Mouse (Mus musculus): ENCODE measurements around the gene Tlr13. TPM values are rescaled to one million over a fixed set of nuclear protein-coding genes. Genes with fewer than 3 reads are reported as not detected.
A peak's percentile ranks its signal among the peaks of the same experiment; 100 is the strongest.
"Not testable (repeated sequence)": the region's sequence is repeated elsewhere in the genome, so short reads cannot be mapped to it uniquely, and the experiment has no call there.

The Tlr13 gene
- polyA plus RNA-seq, 1 experiment from 2014 or later, result 0.31 TPM

DNA sequence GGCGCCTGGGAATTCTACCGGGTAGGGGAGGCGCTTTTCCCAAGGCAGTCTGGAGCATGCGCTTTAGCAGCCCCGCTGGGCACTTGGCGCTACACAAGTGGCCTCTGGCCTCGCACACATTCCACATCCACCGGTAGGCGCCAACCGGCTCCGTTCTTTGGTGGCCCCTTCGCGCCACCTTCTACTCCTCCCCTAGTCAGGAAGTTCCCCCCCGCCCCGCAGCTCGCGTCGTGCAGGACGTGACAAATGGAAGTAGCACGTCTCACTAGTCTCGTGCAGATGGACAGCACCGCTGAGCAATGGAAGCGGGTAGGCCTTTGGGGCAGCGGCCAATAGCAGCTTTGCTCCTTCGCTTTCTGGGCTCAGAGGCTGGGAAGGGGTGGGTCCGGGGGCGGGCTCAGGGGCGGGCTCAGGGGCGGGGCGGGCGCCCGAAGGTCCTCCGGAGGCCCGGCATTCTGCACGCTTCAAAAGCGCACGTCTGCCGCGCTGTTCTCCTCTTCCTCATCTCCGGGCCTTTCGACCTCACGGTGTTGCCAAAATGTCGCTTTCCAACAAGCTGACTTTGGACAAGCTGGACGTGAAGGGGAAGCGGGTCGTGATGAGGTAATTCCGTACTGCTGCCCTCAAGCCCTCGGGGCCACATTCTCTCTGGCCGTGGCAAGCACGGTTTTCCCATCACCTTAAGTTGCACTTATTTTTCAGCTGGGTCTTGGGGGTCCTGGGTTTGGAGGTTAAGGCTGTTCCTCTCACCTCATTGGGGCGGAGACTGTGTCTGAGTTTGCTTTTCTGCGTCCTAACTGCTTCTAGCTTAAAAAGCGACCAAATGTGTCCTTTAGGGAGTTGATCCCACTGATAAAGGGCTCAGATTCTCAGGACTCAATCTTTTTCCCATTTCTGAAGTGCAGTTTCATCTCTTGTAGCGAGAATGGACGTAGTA is 44.0 kb downstream of the Tlr13 start, which contains the start of gene Pgk1:
Gene Pgk1 (plus strand): TSS at position 388 of the 937 bp plus-strand sequence.
- Histone ChIP-seq H3K27me3 (peaks cover 8% of the 10 kb centered on the region; the same call in 1 of the 2 replicates), H3K4me1 (replicated peaks) (peaks cover 13% of the 10 kb centered on the region), H3K9me3 (no peaks in the 10 kb centered on the region), H3K27ac (peak within 1 kb of the TSS; percentile 94), H3K36me3 (peaks cover 2% of the 10 kb centered on the region; the same call in 1 of the 2 replicates), H3K4me3 (replicated peaks) (peak within 1 kb of the TSS; percentile 55), H3K9ac (replicated peaks) (peak within 1 kb of the TSS; percentile 67), H3K4me2 (peak within 1 kb of the TSS; percentile 63)
- ATAC-seq (ENCODE audit: insufficient number of reproducible peaks, insufficient read depth, low FRiP score, low TSS enrichment, low read depth), result peak; percentile 97
- WGBS, result 15% methylated on average over 51 of the region's 55 CpGs

DNA sequence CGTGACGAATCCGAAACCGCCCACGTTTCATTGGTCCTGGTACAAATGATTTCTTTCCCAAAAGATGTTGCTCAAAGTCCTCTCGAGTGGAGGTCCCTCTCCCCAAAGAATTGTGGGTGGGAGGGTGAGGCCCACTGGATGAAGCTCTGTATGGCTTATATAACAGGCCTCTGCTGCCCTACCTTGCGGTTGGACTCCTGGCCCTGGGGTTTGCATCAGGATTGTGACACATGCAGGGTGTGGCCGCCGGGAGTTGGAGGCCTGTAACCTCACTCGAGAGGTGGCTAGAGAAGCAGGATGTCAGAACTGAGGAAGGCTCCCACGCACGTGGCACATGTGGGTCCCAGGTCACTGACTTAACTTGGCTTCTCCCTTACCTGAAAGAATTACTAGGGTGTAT is 44.7 kb downstream of the Tlr13 start:
- H3K9me3 ChIP-seq, result no peaks in the 10 kb centered on the region
- H3K9ac ChIP-seq (replicated peaks), result peak overlapping the region; percentile 67
- peak overlapping the region; percentile 63 for H3K4me2 ChIP-seq
- H3K27me3 ChIP-seq, result peaks cover 8% of the 10 kb centered on the region; the same call in 1 of the 2 replicates
- no peak for ATAC-seq (ENCODE audit: insufficient number of reproducible peaks, insufficient read depth, low FRiP score, low TSS enrichment, low read depth)
- H3K36me3 ChIP-seq, result peaks cover 8% of the 10 kb centered on the region; the same call in 1 of the 2 replicates
- H3K27ac ChIP-seq, result peak overlapping the region; percentile 77; the same call in 1 of the 2 replicates
- H3K4me3 ChIP-seq (replicated peaks), result peak overlapping the region; percentile 55
- H3K4me1 ChIP-seq (replicated peaks), result peaks cover 13% of the 10 kb centered on the region
- 25% methylated on average over 12 of the region's 12 CpGs for WGBS

- Histone ChIP-seq H3K27me3 (peaks cover 8% of the 10 kb centered on the region; the same call in 1 of the 2 replicates), H3K9ac (replicated peaks) (no peak overlapping the region), H3K4me3 (replicated peaks) (peak overlapping the region; percentile 55), H3K36me3 (peaks cover 18% of the 10 kb centered on the region; the same call in 1 of the 2 replicates), H3K4me2 (peak overlapping the region; percentile 63), H3K9me3 (no peaks in the 10 kb centered on the region), H3K4me1 (replicated peaks) (peaks cover 13% of the 10 kb centered on the region), H3K27ac (no peak overlapping the region)
- WGBS, result 53% methylated on average over 5 of the region's 5 CpGs
- no peak for ATAC-seq (ENCODE audit: insufficient number of reproducible peaks, insufficient read depth, low FRiP score, low TSS enrichment, low read depth)
Observed at GRCm38 (mm10) chrX:106189356-106189755, 46.4 kb downstream of the Tlr13 start.

GRCm38 (mm10) chrX:106190091-106190490 is 47.1 kb downstream of the Tlr13 start:
- H3K4me1 ChIP-seq (replicated peaks), result peaks cover 13% of the 10 kb centered on the region
- no peak overlapping the region for H3K27ac ChIP-seq
- peak overlapping the region; percentile 55; the same call in 1 of the 2 replicates for H3K4me3 ChIP-seq (replicated peaks)
- no peak for ATAC-seq (ENCODE audit: insufficient number of reproducible peaks, insufficient read depth, low FRiP score, low TSS enrichment, low read depth)
- H3K36me3 ChIP-seq, result peaks cover 21% of the 10 kb centered on the region; the same call in 1 of the 2 replicates
- peak overlapping the region; percentile 63 for H3K4me2 ChIP-seq
- WGBS, result 52% methylated on average over 4 of the region's 4 CpGs
- no peaks in the 10 kb centered on the region for H3K9me3 ChIP-seq
- H3K9ac ChIP-seq (replicated peaks), result no peak overlapping the region
- H3K27me3 ChIP-seq, result peaks cover 8% of the 10 kb centered on the region; the same call in 1 of the 2 replicates

DNA sequence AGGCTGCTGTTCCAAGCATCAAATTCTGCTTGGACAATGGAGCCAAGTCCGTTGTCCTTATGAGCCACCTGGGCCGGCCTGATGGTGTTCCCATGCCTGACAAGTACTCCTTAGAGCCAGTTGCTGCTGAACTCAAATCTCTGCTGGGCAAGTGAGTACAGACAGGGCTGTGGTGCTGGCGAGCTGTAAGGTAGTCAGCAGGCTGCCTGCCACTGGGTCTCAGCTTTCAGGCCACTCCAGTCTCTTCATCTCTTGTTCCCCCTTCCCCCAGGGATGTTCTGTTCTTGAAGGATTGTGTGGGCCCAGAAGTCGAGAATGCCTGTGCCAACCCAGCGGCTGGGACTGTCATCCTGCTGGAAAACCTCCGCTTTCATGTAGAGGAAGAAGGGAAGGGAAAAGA is 51.4 kb downstream of the Tlr13 start:
- not testable (repeated sequence) for H3K9ac ChIP-seq (replicated peaks); H3K4me1 ChIP-seq (replicated peaks); ATAC-seq (ENCODE audit: insufficient number of reproducible peaks, insufficient read depth, low FRiP score, low TSS enrichment, low read depth); H3K4me2 ChIP-seq; H3K9me3 ChIP-seq; H3K4me3 ChIP-seq (replicated peaks); H3K27me3 ChIP-seq; H3K27ac ChIP-seq
- WGBS, result 76% methylated on average over 6 of the region's 6 CpGs
- H3K36me3 ChIP-seq, result peaks cover 58% of the 10 kb centered on the region

DNA sequence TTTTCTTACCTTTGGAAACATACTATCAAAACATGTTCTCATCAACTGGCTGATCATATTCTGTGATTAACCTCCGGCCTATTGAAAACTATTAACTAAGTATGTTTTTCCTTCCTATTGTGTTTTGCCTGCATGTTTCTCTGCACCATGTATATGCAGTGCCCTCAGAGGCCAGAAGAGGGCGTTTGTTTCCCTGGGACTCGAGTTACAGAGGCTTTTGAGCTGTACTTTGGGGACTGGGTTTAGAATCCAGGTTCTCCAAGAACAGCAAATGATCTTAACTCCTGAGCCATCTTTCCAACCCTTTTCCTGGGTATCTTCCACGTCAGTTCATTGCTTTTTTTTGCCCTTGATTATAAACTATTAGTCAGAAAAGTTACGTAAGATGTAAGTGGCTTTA is 54.3 kb downstream of the Tlr13 start:
- Histone ChIP-seq H3K4me1 (replicated peaks) (no peaks in the 10 kb centered on the region), H3K9ac (replicated peaks) (no peak overlapping the region), H3K36me3 (peaks cover 78% of the 10 kb centered on the region), H3K9me3 (no peaks in the 10 kb centered on the region), H3K4me3 (replicated peaks) (no peak overlapping the region), H3K4me2 (no peak overlapping the region), H3K27ac (no peak overlapping the region), H3K27me3 (no peaks in the 10 kb centered on the region)
- 70% methylated on average over 5 of the region's 5 CpGs for WGBS
- no peak for ATAC-seq (ENCODE audit: insufficient number of reproducible peaks, insufficient read depth, low FRiP score, low TSS enrichment, low read depth)

DNA sequence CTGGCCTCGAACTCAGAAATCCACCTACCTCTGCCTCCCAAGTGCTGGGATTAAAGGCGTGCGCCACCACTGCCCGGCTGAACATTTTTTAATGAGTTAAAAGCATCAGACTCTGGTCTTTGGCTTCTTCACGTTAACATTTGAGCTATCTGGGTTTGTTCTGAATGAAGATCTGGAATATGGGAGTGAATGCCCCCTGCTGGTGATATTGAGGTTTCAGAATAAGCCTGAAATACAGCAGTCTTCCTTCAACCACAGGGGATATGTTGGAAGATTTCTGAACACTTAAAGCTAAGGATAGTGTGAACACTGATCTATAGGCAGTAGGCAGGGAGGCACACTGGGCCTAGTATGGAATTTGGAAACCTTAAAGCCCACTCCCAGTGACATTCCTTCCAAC is 55.9 kb downstream of the Tlr13 start:
- Histone ChIP-seq H3K36me3 (peaks cover 78% of the 10 kb centered on the region), H3K4me3 (replicated peaks) (no peak overlapping the region), H3K4me2 (no peak overlapping the region), H3K9ac (replicated peaks) (no peak overlapping the region), H3K4me1 (replicated peaks) (no peaks in the 10 kb centered on the region), H3K27ac (no peak overlapping the region), H3K9me3 (no peaks in the 10 kb centered on the region), H3K27me3 (no peaks in the 10 kb centered on the region)
- no peak for ATAC-seq (ENCODE audit: insufficient number of reproducible peaks, insufficient read depth, low FRiP score, low TSS enrichment, low read depth)
- 87% methylated on average over 5 of the region's 5 CpGs for WGBS

- no peaks in the 10 kb centered on the region for H3K27me3 ChIP-seq
- H3K4me2 ChIP-seq, result no peak overlapping the region
- no peak overlapping the region for H3K4me3 ChIP-seq (replicated peaks)
- no peak overlapping the region for H3K27ac ChIP-seq
- H3K9me3 ChIP-seq, result no peaks in the 10 kb centered on the region
- H3K4me1 ChIP-seq (replicated peaks), result no peaks in the 10 kb centered on the region
- ATAC-seq (ENCODE audit: insufficient number of reproducible peaks, insufficient read depth, low FRiP score, low TSS enrichment, low read depth), result no peak
- no peaks in the 10 kb centered on the region for H3K36me3 ChIP-seq
- no peak overlapping the region for H3K9ac ChIP-seq (replicated peaks)
- 88% methylated on average over 2 of the region's 2 CpGs for WGBS
Observed at GRCm38 (mm10) chrX:106209100-106209499, 66.1 kb downstream of the Tlr13 start.

Other genes starting within 250 kb of the Tlr13 start
- 252 and 261 TPM in 2 replicates for gene Atrx, start 213.8 kb upstream of the Tlr13 start, polyA plus RNA-seq (2016; fragmentation: Nextera tagmentation; extraction: Ambion mirVana)
- gene Magt1, start 131.3 kb upstream of the Tlr13 start, polyA plus RNA-seq (2016; fragmentation: Nextera tagmentation; extraction: Ambion mirVana), result 62.8 and 63.7 TPM in 2 replicates
- 342 TPM in 2 replicates for gene Cox7b, start 127.5 kb upstream of the Tlr13 start, polyA plus RNA-seq (2016; fragmentation: Nextera tagmentation; extraction: Ambion mirVana)
- gene Atp7a, start 115.9 kb upstream of the Tlr13 start, polyA plus RNA-seq (2016; fragmentation: Nextera tagmentation; extraction: Ambion mirVana), result 35.5 and 38.2 TPM in 2 replicates
- gene Pgk1, start 43.9 kb downstream of the Tlr13 start, polyA plus RNA-seq (2016; fragmentation: Nextera tagmentation; extraction: Ambion mirVana), result 337 and 358 TPM in 2 replicates
- 6.5 and 8.5 TPM in 2 replicates for gene Taf9b, start 78.0 kb downstream of the Tlr13 start, polyA plus RNA-seq (2016; fragmentation: Nextera tagmentation; extraction: Ambion mirVana)
- not detected in 2 replicates for gene Fnd3c2, start 112.2 kb downstream of the Tlr13 start, polyA plus RNA-seq (2016; fragmentation: Nextera tagmentation; extraction: Ambion mirVana)

Measured in limb, embryonic 12.5 days (tissue).